Mouse (Mus musculus) heart, adult 2 months (tissue): ENCODE data around the gene Ano9. TPM values are rescaled to one million over a fixed set of nuclear protein-coding genes. Genes with fewer than 3 reads are reported as not detected.

Experiments used
- DNase-seq, 2 experiments: peaks; one replicate each; pipeline ENCODE4 v3.0.0; 2021
- H3K27ac ChIP-seq: fragments of 200-600 bp; 2 replicates; pipeline ENCODE4 v1.8.1; 2022
- H3K27me3 ChIP-seq: fragments of 200-500 bp; 2 replicates; pipeline ENCODE4 v1.6.1; 2012; ENCODE audit warnings: mild to moderate bottlenecking, low read length, inconsistent platforms, mixed read lengths; ENCODE audit not compliant: control insufficient read depth, insufficient read depth
- H3K36me3 ChIP-seq: fragments of 200-500 bp; 2 replicates; pipeline ENCODE4 v1.6.1; 2012; ENCODE audit warnings: low read length, inconsistent platforms; ENCODE audit not compliant: control insufficient read depth, insufficient read depth
- H3K4me1 ChIP-seq: fragments of 200-500 bp; 2 replicates; pipeline ENCODE4 v1.6.1; 2011; ENCODE audit warnings: low read length; ENCODE audit not compliant: control insufficient read depth, insufficient read depth
- H3K4me3 ChIP-seq: fragments of 200-600 bp; 2 replicates; pipeline ENCODE4 v1.8.1; 2022
- H3K79me2 ChIP-seq: fragments of 200-500 bp; replicated peaks from 2 replicates; pipeline ENCODE4 v1.6.1; 2012; ENCODE audit warnings: mild to moderate bottlenecking, inconsistent platforms, low read length, moderate library complexity, mixed read lengths; ENCODE audit not compliant: control insufficient read depth, insufficient read depth
- H3K9ac ChIP-seq: fragments of 200-500 bp; 2 replicates; pipeline ENCODE4 v1.6.1; 2012; ENCODE audit warnings: low read depth, mild to moderate bottlenecking, control low read depth, inconsistent platforms, low read length, mixed read lengths
- CTCF ChIP-seq: fragments of 200-600 bp; IDR thresholded peaks from 2 replicates; pipeline ENCODE4 v1.8.1; 2022; ENCODE audit warnings: antibody characterized with exemption, mild to moderate bottlenecking, moderate library complexity
- EP300 ChIP-seq: fragments of 200-500 bp; IDR thresholded peaks from 2 replicates; pipeline ENCODE4 v1.6.1; 2011; ENCODE audit warnings: low read depth, low read length, control low read depth; ENCODE audit not compliant: insufficient read depth
- POLR2A ChIP-seq: fragments of 200-500 bp; IDR thresholded peaks from 2 replicates; pipeline ENCODE4 v1.6.1; 2011; ENCODE audit warnings: mild to moderate bottlenecking, low read depth, low read length, control low read depth; ENCODE audit not compliant: insufficient read depth
- WGBS: fragments of 180-500 bp; shearing (Covaris S2); methylation state at CpG from one replicate; pipeline ENCODE4 v1.1.7; 2018; 5-methylcytosine and 5-hydroxymethylcytosine counted together
- intact Hi-C: fragments of 180-260 bp; cut with DNase I; formaldehyde crosslinking; loops from one replicate; pipeline ENCODE4 v1.15.1; 2025
- polyA plus RNA-seq: library from polyadenylated mRNA; depleted of rRNA; stranded (reverse); fragments of >200 nt; gene quantifications from 2 replicates; pipeline ENCODE4 v1.2.3, GENCODE M21; 2012
- total RNA-seq, 2 experiments: library from RNA; stranded (reverse); gene quantifications; 2 replicates each; pipeline ENCODE4 v1.2.3; 2021

Gene Ano9
- total and polyA plus RNA-seq, 3 experiments, result 0.39 to 0.53 TPM; not detected in 1

DNA sequence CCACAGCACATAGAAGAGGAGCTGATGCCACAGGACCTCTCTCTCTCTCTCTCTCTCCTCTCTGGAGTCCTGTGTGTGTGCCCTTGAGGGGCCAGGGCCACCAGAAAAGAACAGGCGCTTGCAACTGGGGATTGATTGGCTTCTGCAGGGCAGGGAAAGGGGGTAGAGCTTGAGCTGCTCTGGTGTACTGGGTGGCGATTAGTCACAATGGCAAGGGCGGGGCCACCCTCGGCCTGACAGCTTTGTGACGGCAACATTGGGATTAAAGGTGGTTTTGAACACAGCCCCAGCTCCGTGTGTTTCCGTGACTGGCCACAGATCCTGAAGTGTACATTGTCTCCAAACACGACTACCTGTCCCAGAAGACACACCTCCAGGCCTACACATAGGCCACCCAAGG is 27.4 kb downstream of the Ano9 start:
- Histone ChIP-seq H3K36me3 (no peaks in the 10 kb centered on the region), H3K27me3 (peaks cover 4% of the 10 kb centered on the region), H3K79me2 (no peaks in the 10 kb centered on the region), H3K27ac (no peak overlapping the region), H3K4me1 (peaks cover 6% of the 10 kb centered on the region), H3K4me3 (no peak overlapping the region), H3K9ac (no peak overlapping the region)
- no peak for TF ChIP-seq CTCF
- no peak for TF ChIP-seq EP300
- no peak for TF ChIP-seq POLR2A
- intact Hi-C loops, result no loop called here
- DNase-seq, result no peak
- WGBS, result 69% methylated on average over 8 of the region's 8 CpGs

DNA sequence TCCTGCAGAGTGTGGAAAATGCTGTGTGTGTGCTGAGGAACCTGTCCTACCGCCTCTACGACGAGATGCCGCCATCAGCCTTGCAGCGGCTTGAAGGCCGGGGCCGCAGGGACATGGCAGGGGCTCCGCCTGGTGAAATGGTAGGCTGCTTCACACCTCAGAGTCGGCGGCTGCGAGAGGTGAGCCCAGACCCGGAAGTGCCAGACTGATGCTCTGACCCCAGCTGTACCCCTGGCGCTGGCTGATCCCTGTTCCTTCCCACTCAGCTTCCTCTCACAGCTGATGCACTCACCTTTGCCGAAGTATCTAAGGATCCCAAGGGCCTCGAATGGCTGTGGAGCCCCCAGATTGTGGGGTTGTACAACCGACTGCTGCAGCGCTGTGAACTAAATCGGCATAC is 29.1 kb downstream of the Ano9 start:
- Histone ChIP-seq H3K9ac (no peak overlapping the region), H3K79me2 (no peaks in the 10 kb centered on the region), H3K27ac (no peak overlapping the region), H3K4me1 (peaks cover 3% of the 10 kb centered on the region), H3K4me3 (no peak overlapping the region), H3K36me3 (no peaks in the 10 kb centered on the region), H3K27me3 (peaks cover 4% of the 10 kb centered on the region)
- intact Hi-C loops, result no loop called here
- 9% methylated on average over 18 of the region's 18 CpGs for WGBS
- no peak for DNase-seq
- no peak for TF ChIP-seq EP300
- no peak for TF ChIP-seq CTCF
- no peak for TF ChIP-seq POLR2A

DNA sequence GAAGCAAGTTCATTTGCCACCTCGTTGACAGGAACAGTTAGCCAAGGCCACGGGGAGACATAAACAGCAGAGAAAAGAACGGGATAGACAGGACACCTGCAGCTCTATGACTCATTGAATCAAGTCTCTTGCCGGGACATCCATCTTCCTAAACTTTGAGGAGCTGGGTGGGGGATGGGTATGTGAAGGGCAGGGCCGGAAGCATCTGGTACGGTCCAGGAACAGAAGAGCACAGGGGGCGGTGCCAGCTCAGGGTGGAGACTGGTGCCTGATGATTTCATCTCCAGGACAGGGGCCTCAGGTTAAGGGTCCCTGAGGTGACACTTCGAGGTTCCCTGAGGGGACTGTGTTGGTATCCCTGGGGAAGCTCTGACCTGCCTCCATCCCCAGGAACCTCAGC is 29.7 kb downstream of the Ano9 start:
- WGBS, result 17% methylated on average over 8 of the region's 8 CpGs
- H3K9ac ChIP-seq, result no peak overlapping the region
- intact Hi-C loops, result no loop called here
- peaks cover 3% of the 10 kb centered on the region for H3K4me1 ChIP-seq
- no peak overlapping the region for H3K4me3 ChIP-seq
- peaks cover 4% of the 10 kb centered on the region for H3K27me3 ChIP-seq
- no peak overlapping the region for H3K27ac ChIP-seq
- DNase-seq, result no peak
- no peaks in the 10 kb centered on the region for H3K36me3 ChIP-seq
- no peaks in the 10 kb centered on the region for H3K79me2 ChIP-seq
- no peak for TF ChIP-seq POLR2A
- no peak for TF ChIP-seq EP300
- no peak for TF ChIP-seq CTCF

DNA sequence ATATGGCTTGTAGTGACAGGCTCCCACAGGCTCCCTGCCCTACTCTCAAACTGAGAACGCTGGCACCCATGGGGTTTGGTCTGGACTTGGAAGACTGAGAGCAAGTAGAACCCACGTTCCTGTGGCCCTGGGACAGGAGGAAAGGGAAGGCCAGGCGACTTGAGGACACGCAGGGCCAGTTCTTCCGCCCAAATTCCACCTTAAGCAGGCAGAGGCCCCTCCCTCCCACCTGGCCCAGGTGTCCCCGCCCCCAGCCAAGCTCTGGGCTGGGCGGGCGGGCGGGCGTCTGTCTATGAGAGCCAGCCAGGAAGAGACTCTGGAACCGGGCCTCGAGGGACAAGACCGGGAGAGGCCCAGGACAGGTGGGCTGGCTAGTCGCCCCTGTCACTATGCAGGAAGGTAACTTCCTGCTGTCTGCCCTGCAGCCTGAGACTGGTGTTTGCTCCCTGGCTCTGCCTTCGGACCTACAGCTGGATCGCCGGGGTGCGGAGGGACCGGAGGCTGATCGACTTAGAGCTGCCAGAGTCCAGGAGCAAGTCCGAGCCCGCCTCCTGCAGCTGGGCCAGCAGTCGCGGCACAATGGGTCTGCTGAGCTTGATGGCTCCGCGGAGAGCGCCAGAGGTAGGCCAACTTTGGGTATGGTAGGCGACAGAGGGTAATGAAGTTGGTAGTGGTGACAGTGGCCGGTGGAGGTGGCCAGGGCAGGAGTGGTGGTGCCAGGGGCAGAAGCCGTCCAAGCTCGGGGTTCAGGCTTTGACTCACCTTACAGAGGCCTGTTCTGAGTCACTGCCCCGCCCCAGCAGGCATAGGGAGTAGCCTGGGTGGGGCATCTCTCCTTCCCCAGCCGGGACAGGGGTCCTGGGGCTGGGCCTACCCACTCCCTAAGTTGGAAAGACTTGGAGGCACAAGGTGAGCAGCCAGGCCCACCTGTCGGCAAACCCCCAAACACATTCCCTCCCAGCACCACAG is 37.8 kb downstream of the Ano9 start:
- no peaks in the 10 kb centered on the region for H3K4me1 ChIP-seq

DNA sequence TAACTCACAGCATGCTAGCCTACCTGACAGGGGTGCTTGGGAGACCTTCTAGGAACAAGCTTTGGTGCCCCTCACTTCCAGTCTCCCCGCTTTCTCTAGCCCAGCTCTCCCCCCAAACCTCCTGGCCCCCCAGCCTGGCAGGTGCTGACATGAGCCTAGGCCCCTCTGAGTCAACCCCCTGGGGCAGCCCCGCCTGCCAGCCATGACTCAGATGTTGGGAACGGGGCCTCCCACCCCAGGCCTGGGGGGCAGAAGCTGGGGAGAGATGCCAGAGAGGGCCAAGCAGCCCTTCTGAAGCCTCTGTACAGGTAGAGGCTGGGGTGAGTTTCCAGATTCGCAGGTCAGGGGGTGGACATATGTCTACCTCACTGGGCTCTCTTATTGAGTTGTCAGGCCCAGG is 38.7 kb downstream of the Ano9 start:
- TF ChIP-seq CTCF (no peak), POLR2A (no peak), EP300 (no peak)
- WGBS, result 80% methylated on average over 4 of the region's 4 CpGs
- Histone ChIP-seq H3K79me2 (no peaks in the 10 kb centered on the region), H3K9ac (no peak overlapping the region), H3K27me3 (no peaks in the 10 kb centered on the region), H3K4me3 (no peak overlapping the region), H3K36me3 (no peaks in the 10 kb centered on the region), H3K27ac (no peak overlapping the region), H3K4me1 (no peaks in the 10 kb centered on the region)
- intact Hi-C loops, result no loop called here
- no peak for DNase-seq

More for the DNA sequence above, 37.8 kb downstream of the Ano9 start:
- intact Hi-C loops, result no loop called here
- Histone ChIP-seq H3K27me3 (no peaks in the 10 kb centered on the region), H3K79me2 (no peaks in the 10 kb centered on the region), H3K4me3 (no peak overlapping the region), H3K9ac (no peak overlapping the region), H3K36me3 (no peaks in the 10 kb centered on the region), H3K27ac (no peak overlapping the region)
- WGBS, result 37% methylated on average over 34 of the region's 34 CpGs
- no peak for TF ChIP-seq CTCF
- no peak for TF ChIP-seq EP300
- TF ChIP-seq POLR2A, result no peak
- DNase-seq, result no peak

DNA sequence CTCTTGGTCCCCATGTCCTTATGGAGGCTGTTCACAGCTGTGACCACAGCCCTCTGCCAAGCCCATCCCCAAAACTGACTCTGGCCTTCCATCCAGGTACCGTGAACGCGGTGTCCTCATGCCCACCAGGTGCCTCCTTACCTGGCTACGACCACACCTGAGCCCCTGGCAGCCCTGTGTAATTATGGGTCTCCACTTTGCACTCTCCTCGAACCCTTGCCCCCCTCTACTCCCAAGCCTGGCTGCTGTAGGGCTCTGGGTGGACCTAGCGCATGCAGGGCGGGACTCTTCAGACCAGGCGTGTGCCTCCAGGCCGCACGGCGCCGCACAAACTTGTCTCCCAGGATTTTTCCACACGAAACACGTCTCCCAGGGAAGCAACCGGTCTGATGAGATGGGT is 39.8 kb downstream of the Ano9 start, which contains the start of gene Pkp3:
Pkp3 (plus strand) TSS at position 378 of the 400 bp plus-strand sequence.
- Histone ChIP-seq H3K27ac (no peak within 1 kb of the TSS), H3K36me3 (no peaks in the 10 kb centered on the region), H3K27me3 (no peaks in the 10 kb centered on the region), H3K79me2 (no peaks in the 10 kb centered on the region), H3K9ac (no peak within 1 kb of the TSS), H3K4me3 (no peak within 1 kb of the TSS), H3K4me1 (no peaks in the 10 kb centered on the region)
- no peak for DNase-seq
- intact Hi-C loops, result no loop called here
- TF ChIP-seq CTCF (no peak), POLR2A (no peak), EP300 (no peak)
- WGBS, result 93% methylated on average over 15 of the region's 15 CpGs
